Mouse (Mus musculus): ENCODE measurements around the gene Rnf130. TPM values are rescaled to one million over a fixed set of nuclear protein-coding genes. Genes with fewer than 3 reads are reported as not detected.

Rnf130 gene
- polyA plus RNA-seq, 1 experiment from 2014 or later, result 92.3 TPM

DNA sequence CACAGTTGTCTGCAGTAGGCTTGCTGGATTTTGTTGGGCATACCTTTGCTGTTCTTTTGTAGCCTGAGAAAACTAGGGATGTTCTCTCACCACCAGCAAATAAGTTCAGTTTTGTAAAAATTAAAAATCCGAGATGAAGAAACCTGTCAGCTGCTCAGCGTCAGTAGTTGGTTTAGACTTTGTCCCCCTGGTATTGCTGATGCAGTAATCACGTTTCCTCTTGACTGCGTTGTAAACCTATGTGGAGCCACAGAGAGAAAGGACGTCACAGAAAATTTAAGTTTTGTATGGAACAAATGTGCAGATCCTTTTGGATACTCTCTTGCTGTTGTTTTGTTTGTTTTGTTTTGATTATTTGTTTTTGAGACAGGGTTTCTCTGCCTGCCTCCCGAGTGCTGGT, 25.2 kb downstream of the Rnf130 start:
- no peak for ATAC-seq (replicated peaks; ENCODE audit: low FRiP score)
- H3K9ac ChIP-seq (ENCODE audit: low read length), result no peak overlapping the region
- 89% methylated on average over 6 of the region's 6 CpGs for WGBS
- no peaks in the 10 kb centered on the region for H3K36me3 ChIP-seq (ENCODE audit: control insufficient read depth, insufficient read depth, low read length)
- no peak overlapping the region for H3K4me2 ChIP-seq (ENCODE audit: low read depth, low read length, severe bottlenecking)
- no peak overlapping the region for H3K4me3 ChIP-seq (ENCODE audit: low read depth, low read length)
- no peak overlapping the region for H3K27ac ChIP-seq (ENCODE audit: low read depth, low read length)
- H3K4me1 ChIP-seq (replicated peaks; ENCODE audit: control insufficient read depth, insufficient read depth, low read length), result no peaks in the 10 kb centered on the region
- no peaks in the 10 kb centered on the region for H3K27me3 ChIP-seq (ENCODE audit: control insufficient read depth, insufficient read depth, low read length)
- no peaks in the 10 kb centered on the region for H3K9me3 ChIP-seq (ENCODE audit: control insufficient read depth, low read length)
- no peak for DNase-seq (ENCODE audit: low spot score)

DNA sequence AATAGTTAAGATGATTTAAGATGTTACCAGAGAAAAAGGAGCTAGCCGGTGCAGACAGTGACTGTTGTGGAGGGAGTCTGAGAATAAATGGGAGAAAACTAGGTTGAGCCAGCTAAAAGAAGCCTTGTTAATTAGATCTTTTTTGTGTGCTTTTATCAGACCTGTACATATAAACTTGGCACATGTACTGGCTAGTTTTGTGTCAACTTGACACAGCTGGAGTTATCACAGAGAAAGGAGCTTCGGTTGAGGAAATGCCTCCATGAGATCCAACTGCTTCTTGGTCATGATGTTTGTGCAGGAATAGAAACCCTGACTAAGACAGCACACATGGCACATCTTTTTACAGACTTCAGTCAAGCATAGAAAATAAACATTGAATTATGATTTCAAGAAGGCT, 32.6 kb downstream of the Rnf130 start:
- Histone ChIP-seq H3K27ac (ENCODE audit: low read depth, low read length) (no peak overlapping the region), H3K36me3 (ENCODE audit: control insufficient read depth, insufficient read depth, low read length) (no peaks in the 10 kb centered on the region)
- WGBS, result 84% methylated on average over 2 of the region's 2 CpGs

DNA sequence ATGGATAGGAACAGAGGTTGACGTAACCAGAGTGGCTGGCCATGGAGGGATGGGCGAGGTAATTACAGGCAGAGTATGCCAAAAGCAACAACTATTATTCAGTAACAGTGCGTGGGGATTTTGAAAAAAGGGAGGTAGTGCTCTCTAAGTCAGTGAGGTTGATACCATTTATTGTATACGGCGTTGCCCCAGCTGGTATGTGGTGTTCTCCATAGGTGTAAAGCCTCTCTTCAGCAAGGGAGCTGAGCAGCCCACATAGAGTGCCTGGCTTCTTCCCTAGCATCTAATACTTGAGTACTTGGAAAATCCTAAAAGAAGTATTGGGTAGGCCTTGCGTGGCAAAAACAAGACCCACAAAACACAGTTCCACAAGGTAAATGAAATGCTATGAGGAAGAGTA, 33.1 kb downstream of the Rnf130 start:
- Histone ChIP-seq H3K36me3 (ENCODE audit: control insufficient read depth, insufficient read depth, low read length) (no peaks in the 10 kb centered on the region), H3K9me3 (ENCODE audit: control insufficient read depth, low read length) (no peaks in the 10 kb centered on the region), H3K9ac (ENCODE audit: low read length) (no peak overlapping the region), H3K27me3 (ENCODE audit: control insufficient read depth, insufficient read depth, low read length) (no peaks in the 10 kb centered on the region), H3K4me2 (ENCODE audit: low read depth, low read length, severe bottlenecking) (no peak overlapping the region), H3K4me3 (ENCODE audit: low read depth, low read length) (no peak overlapping the region), H3K27ac (ENCODE audit: low read depth, low read length) (no peak overlapping the region), H3K4me1 (replicated peaks; ENCODE audit: control insufficient read depth, insufficient read depth, low read length) (no peaks in the 10 kb centered on the region)
- 90% methylated on average over 6 of the region's 6 CpGs for WGBS
- no peak for ATAC-seq (replicated peaks; ENCODE audit: low FRiP score)
- DNase-seq (ENCODE audit: low spot score), result no peak

More for the DNA sequence above, 32.6 kb downstream of the Rnf130 start:
- Histone ChIP-seq H3K27me3 (ENCODE audit: control insufficient read depth, insufficient read depth, low read length) (no peaks in the 10 kb centered on the region), H3K4me3 (ENCODE audit: low read depth, low read length) (no peak overlapping the region), H3K9ac (ENCODE audit: low read length) (no peak overlapping the region), H3K9me3 (ENCODE audit: control insufficient read depth, low read length) (no peaks in the 10 kb centered on the region), H3K4me2 (ENCODE audit: low read depth, low read length, severe bottlenecking) (no peak overlapping the region), H3K4me1 (replicated peaks; ENCODE audit: control insufficient read depth, insufficient read depth, low read length) (no peaks in the 10 kb centered on the region)
- no peak for ATAC-seq (replicated peaks; ENCODE audit: low FRiP score)
- DNase-seq (ENCODE audit: low spot score), result no peak

DNA sequence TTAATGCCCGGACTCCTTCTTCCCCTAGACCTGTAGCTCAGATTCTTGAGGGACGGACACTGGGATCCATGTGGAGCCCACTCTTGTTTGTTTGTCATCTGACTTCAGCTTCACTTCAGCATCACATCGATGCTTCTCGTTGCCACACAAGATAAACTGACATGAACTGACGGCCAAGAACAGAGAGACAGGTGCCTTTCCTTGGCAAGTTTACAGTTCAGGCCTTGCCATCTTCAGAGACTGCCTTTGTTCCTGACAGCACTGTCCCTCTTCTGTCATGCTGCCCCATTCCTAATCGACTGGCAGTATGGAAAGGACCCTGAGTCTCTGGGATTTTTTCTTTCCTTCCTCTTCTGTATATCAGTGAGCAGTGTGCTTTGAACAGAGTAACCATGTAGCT, 33.9 kb downstream of the Rnf130 start:
- H3K27me3 ChIP-seq (ENCODE audit: control insufficient read depth, insufficient read depth, low read length), result no peaks in the 10 kb centered on the region
- ATAC-seq (replicated peaks; ENCODE audit: low FRiP score) (no peak), DNase-seq (ENCODE audit: low spot score) (no peak)
- H3K4me3 ChIP-seq (ENCODE audit: low read depth, low read length), result no peak overlapping the region
- no peak overlapping the region for H3K27ac ChIP-seq (ENCODE audit: low read depth, low read length)
- H3K4me1 ChIP-seq (replicated peaks; ENCODE audit: control insufficient read depth, insufficient read depth, low read length), result no peaks in the 10 kb centered on the region
- H3K9ac ChIP-seq (ENCODE audit: low read length), result no peak overlapping the region
- H3K9me3 ChIP-seq (ENCODE audit: control insufficient read depth, low read length), result no peaks in the 10 kb centered on the region
- H3K36me3 ChIP-seq (ENCODE audit: control insufficient read depth, insufficient read depth, low read length), result no peaks in the 10 kb centered on the region
- WGBS, result 86% methylated on average over 6 of the region's 6 CpGs
- H3K4me2 ChIP-seq (ENCODE audit: low read depth, low read length, severe bottlenecking), result no peak overlapping the region

DNA sequence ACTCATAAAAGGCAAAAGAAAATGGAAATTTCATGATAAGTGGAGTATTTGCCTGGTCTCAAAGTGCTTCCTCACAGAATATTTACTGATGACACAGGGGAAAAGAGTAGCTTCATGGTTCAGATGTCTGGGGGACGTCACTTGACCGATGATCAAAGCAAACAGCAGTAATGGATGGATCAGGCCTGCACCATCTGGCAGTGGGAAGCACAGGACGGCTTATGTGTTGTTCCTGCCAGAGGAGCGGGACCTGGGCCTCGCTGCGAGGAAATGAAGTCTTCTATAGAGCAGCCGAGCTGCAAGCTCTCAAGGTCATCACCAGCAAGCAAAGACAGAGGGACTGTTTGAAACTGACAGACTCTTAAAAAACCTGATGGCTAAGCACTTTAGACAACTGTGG, 37.0 kb downstream of the Rnf130 start:
- H3K27ac ChIP-seq (ENCODE audit: low read depth, low read length), result no peak overlapping the region
- H3K4me3 ChIP-seq (ENCODE audit: low read depth, low read length), result no peak overlapping the region
- H3K36me3 ChIP-seq (ENCODE audit: control insufficient read depth, insufficient read depth, low read length), result no peaks in the 10 kb centered on the region
- no peak overlapping the region for H3K4me2 ChIP-seq (ENCODE audit: low read depth, low read length, severe bottlenecking)
- no peaks in the 10 kb centered on the region for H3K9me3 ChIP-seq (ENCODE audit: control insufficient read depth, low read length)
- no peaks in the 10 kb centered on the region for H3K4me1 ChIP-seq (replicated peaks; ENCODE audit: control insufficient read depth, insufficient read depth, low read length)
- WGBS, result 88% methylated on average over 7 of the region's 7 CpGs
- no peak for ATAC-seq (replicated peaks; ENCODE audit: low FRiP score)
- DNase-seq (ENCODE audit: low spot score), result no peak
- H3K9ac ChIP-seq (ENCODE audit: low read length), result no peak overlapping the region
- no peaks in the 10 kb centered on the region for H3K27me3 ChIP-seq (ENCODE audit: control insufficient read depth, insufficient read depth, low read length)

DNA sequence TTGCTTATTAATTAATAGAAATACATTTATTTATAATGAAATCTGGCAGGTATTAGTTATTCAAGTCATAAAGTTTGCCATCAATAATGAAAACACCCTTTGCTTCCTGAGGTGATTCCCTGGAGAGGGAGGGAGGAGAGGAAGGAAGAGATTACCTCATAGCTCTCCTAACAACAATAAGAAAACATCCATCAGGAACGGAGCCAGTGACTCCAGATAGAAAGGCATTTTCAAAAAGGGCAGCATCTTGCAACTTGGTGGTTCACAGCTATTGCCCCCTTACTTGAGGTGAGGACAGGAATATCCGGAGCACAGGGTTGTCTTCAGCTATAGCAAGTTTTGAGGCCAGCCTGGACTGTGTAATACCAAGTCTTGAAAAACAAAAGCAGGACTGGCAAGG, 40.9 kb downstream of the Rnf130 start:
- no peak overlapping the region for H3K9ac ChIP-seq (ENCODE audit: low read length)
- no peak overlapping the region for H3K4me3 ChIP-seq (ENCODE audit: low read depth, low read length)
- WGBS, result 84% methylated on average over 2 of the region's 2 CpGs
- no peaks in the 10 kb centered on the region for H3K27me3 ChIP-seq (ENCODE audit: control insufficient read depth, insufficient read depth, low read length)
- no peak overlapping the region for H3K4me2 ChIP-seq (ENCODE audit: low read depth, low read length, severe bottlenecking)
- H3K4me1 ChIP-seq (replicated peaks; ENCODE audit: control insufficient read depth, insufficient read depth, low read length), result no peaks in the 10 kb centered on the region
- ATAC-seq (replicated peaks; ENCODE audit: low FRiP score) (no peak), DNase-seq (ENCODE audit: low spot score) (no peak)
- no peaks in the 10 kb centered on the region for H3K9me3 ChIP-seq (ENCODE audit: control insufficient read depth, low read length)
- H3K27ac ChIP-seq (ENCODE audit: low read depth, low read length), result no peak overlapping the region
- H3K36me3 ChIP-seq (ENCODE audit: control insufficient read depth, insufficient read depth, low read length), result no peaks in the 10 kb centered on the region

DNA sequence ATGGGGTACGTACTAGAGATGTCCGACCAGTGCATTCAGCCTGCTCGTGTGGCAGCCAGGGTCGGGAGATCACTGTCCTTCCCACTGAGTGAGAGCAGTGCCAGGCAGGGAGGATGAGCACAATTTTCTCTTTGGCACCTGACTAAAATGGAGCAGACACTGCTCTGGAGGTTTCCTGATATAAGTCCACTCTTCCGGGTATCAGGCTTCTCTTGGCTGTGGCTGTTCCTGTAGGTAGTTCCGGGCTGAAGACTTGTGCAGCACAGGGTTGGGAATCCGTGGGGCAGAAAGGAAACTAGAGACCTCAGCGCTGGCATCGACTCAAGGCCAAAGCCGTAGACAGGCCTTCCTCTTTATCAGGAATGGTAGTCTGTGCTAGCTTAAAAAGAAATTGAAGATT, 48.7 kb downstream of the Rnf130 start:
- no peaks in the 10 kb centered on the region for H3K9me3 ChIP-seq (ENCODE audit: control insufficient read depth, low read length)
- no peaks in the 10 kb centered on the region for H3K36me3 ChIP-seq (ENCODE audit: control insufficient read depth, insufficient read depth, low read length)
- H3K4me1 ChIP-seq (replicated peaks; ENCODE audit: control insufficient read depth, insufficient read depth, low read length), result no peaks in the 10 kb centered on the region
- no peaks in the 10 kb centered on the region for H3K27me3 ChIP-seq (ENCODE audit: control insufficient read depth, insufficient read depth, low read length)
- no peak overlapping the region for H3K27ac ChIP-seq (ENCODE audit: low read depth, low read length)
- no peak overlapping the region for H3K4me3 ChIP-seq (ENCODE audit: low read depth, low read length)
- DNase-seq (ENCODE audit: low spot score), result no peak
- 93% methylated on average over 10 of the region's 10 CpGs for WGBS
- no peak for ATAC-seq (replicated peaks; ENCODE audit: low FRiP score)
- H3K4me2 ChIP-seq (ENCODE audit: low read depth, low read length, severe bottlenecking), result no peak overlapping the region
- H3K9ac ChIP-seq (ENCODE audit: low read length), result no peak overlapping the region

DNA sequence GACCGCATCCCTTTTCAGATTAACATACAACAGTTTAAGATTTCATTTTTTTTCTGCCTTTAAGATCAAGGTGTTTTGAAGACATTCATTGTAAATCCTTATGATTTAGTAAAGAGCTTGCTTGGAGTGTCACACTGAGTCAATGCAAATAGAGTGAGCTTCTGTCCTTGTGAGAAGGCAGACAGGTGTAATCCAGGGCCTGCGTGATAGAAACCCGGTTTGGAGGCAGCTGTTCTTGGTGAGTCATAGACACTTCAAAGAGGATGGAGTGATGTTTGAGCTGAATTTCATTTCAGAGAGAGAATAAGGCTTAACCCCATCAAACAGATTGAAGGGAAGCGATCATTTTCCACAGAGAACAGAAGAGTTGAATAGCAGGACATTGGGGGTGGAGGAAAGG, 51.6 kb downstream of the Rnf130 start:
- H3K4me2 ChIP-seq (ENCODE audit: low read depth, low read length, severe bottlenecking), result no peak overlapping the region
- 91% methylated on average over 4 of the region's 4 CpGs for WGBS
- DNase-seq (ENCODE audit: low spot score), result no peak
- H3K9ac ChIP-seq (ENCODE audit: low read length), result no peak overlapping the region
- no peak for ATAC-seq (replicated peaks; ENCODE audit: low FRiP score)
- H3K4me1 ChIP-seq (replicated peaks; ENCODE audit: control insufficient read depth, insufficient read depth, low read length), result no peaks in the 10 kb centered on the region
- no peak overlapping the region for H3K27ac ChIP-seq (ENCODE audit: low read depth, low read length)
- H3K9me3 ChIP-seq (ENCODE audit: control insufficient read depth, low read length), result no peaks in the 10 kb centered on the region
- H3K36me3 ChIP-seq (ENCODE audit: control insufficient read depth, insufficient read depth, low read length), result no peaks in the 10 kb centered on the region
- H3K4me3 ChIP-seq (ENCODE audit: low read depth, low read length), result no peak overlapping the region
- H3K27me3 ChIP-seq (ENCODE audit: control insufficient read depth, insufficient read depth, low read length), result no peaks in the 10 kb centered on the region

DNA sequence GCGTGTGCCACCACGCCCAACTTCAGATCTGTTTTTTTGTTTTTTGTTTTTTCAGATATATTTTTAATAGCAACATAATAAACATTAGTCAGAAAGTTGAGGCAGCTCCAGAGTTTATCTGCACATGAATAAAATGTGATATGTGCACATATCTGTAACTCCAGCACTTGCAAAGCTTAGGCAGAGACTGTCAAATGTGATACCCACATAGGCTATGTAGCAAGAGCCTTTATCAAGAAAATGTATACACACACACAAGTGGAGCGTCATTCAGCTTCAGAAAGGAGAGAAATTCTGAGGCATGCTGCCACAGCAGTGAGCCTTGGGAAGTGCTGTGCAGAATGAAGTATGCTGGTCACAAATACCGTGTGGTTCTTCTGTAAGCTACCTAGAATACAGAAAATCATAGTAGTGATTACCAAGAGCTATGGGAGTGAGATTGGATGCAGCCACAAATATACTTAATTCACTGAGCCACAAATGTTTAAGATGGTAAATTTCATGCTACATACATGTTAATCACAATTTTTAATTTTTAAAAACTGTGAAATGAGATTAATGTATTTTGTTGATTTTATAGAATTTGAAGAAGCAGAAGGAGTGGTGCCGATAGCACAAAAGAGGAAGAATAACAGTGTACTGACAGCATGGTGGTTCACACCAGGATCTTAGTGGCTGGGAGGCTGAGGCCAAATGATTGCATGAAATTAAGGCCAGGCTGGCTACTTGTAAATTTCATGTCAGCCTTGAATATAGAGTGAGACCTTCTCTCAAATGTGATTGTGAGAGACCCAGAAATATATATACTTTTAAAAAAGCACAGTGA, 56.4 kb downstream of the Rnf130 start:
- ATAC-seq (replicated peaks; ENCODE audit: low FRiP score) (no peak), DNase-seq (ENCODE audit: low spot score) (no peak)
- Histone ChIP-seq H3K4me1 (replicated peaks; ENCODE audit: control insufficient read depth, insufficient read depth, low read length) (no peaks in the 10 kb centered on the region), H3K9me3 (ENCODE audit: control insufficient read depth, low read length) (no peaks in the 10 kb centered on the region), H3K4me2 (ENCODE audit: low read depth, low read length, severe bottlenecking) (no peak overlapping the region), H3K4me3 (ENCODE audit: low read depth, low read length) (no peak overlapping the region), H3K27ac (ENCODE audit: low read depth, low read length) (no peak overlapping the region), H3K36me3 (ENCODE audit: control insufficient read depth, insufficient read depth, low read length) (no peaks in the 10 kb centered on the region; the same call in 1 of the 2 replicates), H3K27me3 (ENCODE audit: control insufficient read depth, insufficient read depth, low read length) (no peaks in the 10 kb centered on the region), H3K9ac (ENCODE audit: low read length) (no peak overlapping the region)
- WGBS, result 93% methylated on average over 5 of the region's 5 CpGs

All from forebrain, embryonic 11.5 days (tissue).